Mouse (Mus musculus): ENCODE data around the gene Npepps. TPM values are rescaled to one million over a fixed set of nuclear protein-coding genes. Genes with fewer than 3 reads are reported as not detected.
"Not testable (repeated sequence)": the region's sequence is repeated elsewhere in the genome, so short reads cannot be mapped to it uniquely, and the experiment has no call there.

Gene Npepps
- total and polyA plus RNA-seq, 3 experiments, result 23.5 to 87.9 (median 53.6) TPM

DNA sequence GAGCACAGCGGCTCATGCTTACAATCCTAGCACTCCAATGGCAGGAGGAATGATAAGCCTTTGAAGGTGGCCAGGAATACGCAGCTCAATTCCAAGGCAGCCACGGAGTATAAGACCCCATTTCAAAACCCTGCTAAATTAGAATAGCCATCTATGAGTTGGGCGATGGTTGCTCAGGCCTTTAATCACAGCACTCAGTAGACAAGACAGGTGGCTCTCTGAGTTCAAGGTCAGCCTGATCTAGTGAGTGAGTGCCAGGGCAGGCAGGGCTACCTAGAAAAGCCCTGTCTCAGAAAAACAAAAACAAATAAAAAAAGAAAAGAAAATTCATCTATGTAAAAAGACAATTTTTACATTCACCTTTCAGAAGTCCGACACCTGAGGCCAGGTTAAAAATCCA is 3.3 kb downstream of the Npepps start:
- ATAC-seq (ENCODE audit: extremely low read depth, insufficient number of reproducible peaks, low FRiP score, poor library complexity, severe bottlenecking) (no peak), DNase-seq (ENCODE audit: low spot score) (no peak)
- H3K4me1 ChIP-seq (ENCODE audit: insufficient read depth, low read depth, low read length), result peaks cover 45% of the 10 kb centered on the region
- no peak overlapping the region for H3K4me3 ChIP-seq (ENCODE audit: low read depth, low read length)
- H3K36me3 ChIP-seq (replicated peaks), result peaks cover 14% of the 10 kb centered on the region
- no peaks in the 10 kb centered on the region for H3K27me3 ChIP-seq (ENCODE audit: insufficient read depth, low read length)
- no peaks in the 10 kb centered on the region for H3K9me3 ChIP-seq (replicated peaks)
- TF ChIP-seq POLR2AphosphoS5 (IDR thresholded peaks at IDR 0.05; ENCODE audit: insufficient replicate concordance, low read depth, low read length), result no peak
- TF ChIP-seq GATA2 (IDR thresholded peaks at IDR 0.05; ENCODE audit: borderline replicate concordance, low read depth, low read length), result no peak
- TF ChIP-seq CTCF (IDR thresholded peaks at IDR 0.05; ENCODE audit: low read depth, low read length), result no peak
- TF ChIP-seq GATA1 (IDR thresholded peaks at IDR 0.05; ENCODE audit: borderline replicate concordance, low read length), result no peak
- TF ChIP-seq TAL1 (conservative IDR thresholded peaks at IDR 0.05; ENCODE audit: low read depth, low read length), result no peak

DNA sequence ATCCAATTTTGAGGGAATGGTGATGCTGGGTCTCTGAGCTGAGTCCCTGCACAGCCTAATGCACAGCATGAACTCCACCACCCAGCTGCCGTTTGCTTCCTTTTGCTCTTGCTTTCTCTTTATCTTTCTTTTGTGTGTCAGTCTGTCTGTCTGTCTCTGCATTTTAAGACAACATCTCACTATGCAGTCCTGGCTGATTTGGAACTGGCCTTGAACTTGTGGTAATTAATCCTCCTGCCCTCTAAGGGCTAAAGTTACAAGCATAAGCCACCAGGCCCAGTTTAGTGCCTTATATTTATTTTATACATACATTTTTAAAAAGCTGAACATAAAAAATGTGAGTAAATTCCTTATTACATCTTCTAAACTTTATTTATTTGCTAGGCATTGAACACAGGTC is 4.4 kb downstream of the Npepps start:
- DNase-seq (ENCODE audit: low spot score) (no peak), ATAC-seq (ENCODE audit: extremely low read depth, insufficient number of reproducible peaks, low FRiP score, poor library complexity, severe bottlenecking) (no peak)
- H3K4me1 ChIP-seq (ENCODE audit: insufficient read depth, low read depth, low read length), result peaks cover 42% of the 10 kb centered on the region
- H3K4me3 ChIP-seq (ENCODE audit: low read depth, low read length), result no peak overlapping the region
- H3K9me3 ChIP-seq (replicated peaks), result no peaks in the 10 kb centered on the region
- H3K27me3 ChIP-seq (ENCODE audit: insufficient read depth, low read length), result no peaks in the 10 kb centered on the region
- peaks cover 19% of the 10 kb centered on the region for H3K36me3 ChIP-seq (replicated peaks)
- no peak for TF ChIP-seq CTCF (IDR thresholded peaks at IDR 0.05; ENCODE audit: low read depth, low read length)

DNA sequence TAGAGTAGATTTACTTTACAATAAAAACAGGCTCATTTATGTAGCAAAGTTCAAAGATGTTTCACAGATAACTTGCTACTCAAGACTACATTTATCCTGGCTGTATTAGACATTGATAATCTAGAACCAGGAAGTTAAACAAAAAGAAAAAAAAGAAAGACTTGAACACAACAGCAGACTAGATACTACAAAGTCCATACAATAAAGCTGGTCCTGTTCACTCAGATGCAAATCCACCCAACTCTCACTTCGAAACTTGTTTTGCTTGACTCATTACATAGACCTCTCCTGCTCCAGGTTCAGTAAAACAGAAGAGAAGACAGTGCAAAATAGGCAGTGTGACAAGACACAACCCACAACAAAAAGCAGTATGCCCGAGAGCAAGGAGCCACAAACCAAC is 5.1 kb downstream of the Npepps start:
- Histone ChIP-seq H3K4me1 (ENCODE audit: insufficient read depth, low read depth, low read length) (peaks cover 40% of the 10 kb centered on the region), H3K27me3 (ENCODE audit: insufficient read depth, low read length) (no peaks in the 10 kb centered on the region), H3K4me3 (ENCODE audit: low read depth, low read length) (no peak overlapping the region), H3K9me3 (replicated peaks) (no peaks in the 10 kb centered on the region), H3K36me3 (replicated peaks) (peaks cover 19% of the 10 kb centered on the region)
- ATAC-seq (ENCODE audit: extremely low read depth, insufficient number of reproducible peaks, low FRiP score, poor library complexity, severe bottlenecking) (no peak), DNase-seq (ENCODE audit: low spot score) (no peak)
- TF ChIP-seq TAL1 (conservative IDR thresholded peaks at IDR 0.05; ENCODE audit: low read depth, low read length) (no peak), GATA2 (IDR thresholded peaks at IDR 0.05; ENCODE audit: borderline replicate concordance, low read depth, low read length) (no peak), GATA1 (IDR thresholded peaks at IDR 0.05; ENCODE audit: borderline replicate concordance, low read length) (no peak), POLR2AphosphoS5 (IDR thresholded peaks at IDR 0.05; ENCODE audit: insufficient replicate concordance, low read depth, low read length) (no peak)

DNA sequence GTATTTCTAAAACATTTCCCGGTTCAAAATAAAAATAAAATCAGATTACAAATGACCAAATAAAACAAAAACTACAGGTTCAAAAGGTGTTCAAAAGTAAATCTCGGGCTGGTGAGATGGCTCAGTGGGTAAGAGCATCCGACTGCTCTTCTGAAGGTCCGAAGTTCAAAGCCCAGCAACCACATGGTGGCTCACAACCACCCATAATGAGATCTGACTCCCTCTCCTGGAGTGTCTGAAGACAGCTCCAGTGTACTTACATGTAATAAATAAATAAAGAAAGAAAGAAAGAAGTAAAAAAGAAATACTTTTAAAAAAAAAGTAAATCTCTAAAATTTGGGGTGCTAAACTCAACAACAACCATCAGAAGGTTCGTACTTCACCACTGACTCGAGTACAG is 5.5 kb downstream of the Npepps start:
- Histone ChIP-seq H3K4me1 (ENCODE audit: insufficient read depth, low read depth, low read length) (peaks cover 40% of the 10 kb centered on the region), H3K36me3 (replicated peaks) (peaks cover 19% of the 10 kb centered on the region)
- not testable (repeated sequence) for H3K27me3 ChIP-seq (ENCODE audit: insufficient read depth, low read length); DNase-seq (ENCODE audit: low spot score); H3K9me3 ChIP-seq (replicated peaks); H3K4me3 ChIP-seq (ENCODE audit: low read depth, low read length); ATAC-seq (ENCODE audit: extremely low read depth, insufficient number of reproducible peaks, low FRiP score, poor library complexity, severe bottlenecking)

DNA sequence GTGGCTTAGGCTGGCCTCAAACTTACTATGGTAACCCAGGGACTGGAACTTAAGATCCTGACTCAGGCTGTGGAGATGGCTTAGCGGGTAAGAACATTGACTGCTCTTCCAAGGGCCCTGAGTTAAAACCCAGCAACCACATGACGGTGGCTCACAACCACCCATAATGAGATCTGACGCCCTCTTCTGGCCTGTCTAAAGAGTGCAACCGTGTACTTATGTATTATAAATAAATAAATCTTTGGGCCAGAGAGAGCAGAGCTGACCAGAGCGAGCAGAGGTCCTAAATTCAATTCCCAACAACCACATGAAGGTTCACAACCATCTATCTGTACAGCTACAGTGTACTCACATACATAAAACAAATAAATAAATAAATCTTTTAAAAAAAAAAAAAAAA is 6.8 kb downstream of the Npepps start:
- Histone ChIP-seq H3K36me3 (replicated peaks) (peaks cover 19% of the 10 kb centered on the region), H3K9me3 (replicated peaks) (no peaks in the 10 kb centered on the region), H3K4me1 (ENCODE audit: insufficient read depth, low read depth, low read length) (peaks cover 30% of the 10 kb centered on the region), H3K27me3 (ENCODE audit: insufficient read depth, low read length) (no peaks in the 10 kb centered on the region), H3K4me3 (ENCODE audit: low read depth, low read length) (no peak overlapping the region)
- ATAC-seq (ENCODE audit: extremely low read depth, insufficient number of reproducible peaks, low FRiP score, poor library complexity, severe bottlenecking) (no peak), DNase-seq (ENCODE audit: low spot score) (no peak)
- no peak for TF ChIP-seq GATA2 (IDR thresholded peaks at IDR 0.05; ENCODE audit: borderline replicate concordance, low read depth, low read length)
- TF ChIP-seq POLR2AphosphoS5 (IDR thresholded peaks at IDR 0.05; ENCODE audit: insufficient replicate concordance, low read depth, low read length), result no peak
- TF ChIP-seq GATA1 (IDR thresholded peaks at IDR 0.05; ENCODE audit: borderline replicate concordance, low read length), result no peak
- no peak for TF ChIP-seq CTCF (IDR thresholded peaks at IDR 0.05; ENCODE audit: low read depth, low read length)
- no peak for TF ChIP-seq TAL1 (conservative IDR thresholded peaks at IDR 0.05; ENCODE audit: low read depth, low read length)

DNA sequence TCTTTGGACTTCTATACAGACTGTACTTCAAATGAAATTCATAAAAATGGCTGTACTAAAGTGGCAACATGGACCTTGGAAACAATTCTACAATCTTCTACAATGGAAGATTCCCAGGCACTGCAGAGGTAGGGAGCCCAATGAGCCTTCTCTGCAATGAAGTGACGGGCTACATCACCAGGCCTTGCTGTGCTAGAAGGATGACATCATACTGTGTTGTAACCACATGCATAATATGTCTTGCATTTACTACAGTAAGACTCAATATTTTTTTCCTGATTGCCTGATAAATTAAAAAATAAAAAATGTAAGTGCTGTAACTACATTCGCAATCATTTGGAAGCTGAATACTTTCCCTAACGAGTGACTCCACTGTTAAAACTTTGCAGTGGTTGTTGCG is 7.6 kb downstream of the Npepps start:
- no peak overlapping the region for H3K4me3 ChIP-seq (ENCODE audit: low read depth, low read length)
- no peaks in the 10 kb centered on the region for H3K9me3 ChIP-seq (replicated peaks)
- ATAC-seq (ENCODE audit: extremely low read depth, insufficient number of reproducible peaks, low FRiP score, poor library complexity, severe bottlenecking), result no peak
- peaks cover 15% of the 10 kb centered on the region for H3K36me3 ChIP-seq (replicated peaks)
- H3K27me3 ChIP-seq (ENCODE audit: insufficient read depth, low read length), result no peaks in the 10 kb centered on the region
- H3K4me1 ChIP-seq (ENCODE audit: insufficient read depth, low read depth, low read length), result peaks cover 22% of the 10 kb centered on the region
- DNase-seq (ENCODE audit: low spot score), result no peak
- TF ChIP-seq CTCF (IDR thresholded peaks at IDR 0.05; ENCODE audit: low read depth, low read length), result no peak
- TF ChIP-seq GATA2 (IDR thresholded peaks at IDR 0.05; ENCODE audit: borderline replicate concordance, low read depth, low read length), result no peak
- TF ChIP-seq TAL1 (conservative IDR thresholded peaks at IDR 0.05; ENCODE audit: low read depth, low read length), result no peak
- no peak for TF ChIP-seq GATA1 (IDR thresholded peaks at IDR 0.05; ENCODE audit: borderline replicate concordance, low read length)
- no peak for TF ChIP-seq POLR2AphosphoS5 (IDR thresholded peaks at IDR 0.05; ENCODE audit: insufficient replicate concordance, low read depth, low read length)

DNA sequence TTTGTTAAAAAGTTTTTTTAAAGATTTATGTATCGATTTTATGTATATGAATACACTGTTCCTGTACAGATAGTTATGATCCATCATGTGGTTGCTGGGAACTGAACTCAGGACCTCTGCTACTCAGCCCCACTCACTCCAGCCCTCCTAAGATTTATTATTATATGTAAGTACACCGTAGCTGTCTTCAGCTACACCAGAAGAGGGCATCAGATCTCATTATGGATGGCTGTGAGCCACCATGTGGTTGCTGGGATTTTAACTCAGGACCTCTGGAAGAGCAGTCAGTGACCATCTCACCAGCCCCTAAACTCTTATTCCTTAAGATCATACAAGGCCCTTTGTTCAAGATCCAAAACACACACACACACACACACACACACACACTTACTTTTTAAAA is 10.4 kb downstream of the Npepps start:
- DNase-seq (ENCODE audit: low spot score); H3K4me3 ChIP-seq (ENCODE audit: low read depth, low read length); ATAC-seq (ENCODE audit: extremely low read depth, insufficient number of reproducible peaks, low FRiP score, poor library complexity, severe bottlenecking); H3K4me1 ChIP-seq (ENCODE audit: insufficient read depth, low read depth, low read length); H3K9me3 ChIP-seq (replicated peaks); H3K27me3 ChIP-seq (ENCODE audit: insufficient read depth, low read length): not testable (repeated sequence)
- H3K36me3 ChIP-seq (replicated peaks), result peaks cover 29% of the 10 kb centered on the region

DNA sequence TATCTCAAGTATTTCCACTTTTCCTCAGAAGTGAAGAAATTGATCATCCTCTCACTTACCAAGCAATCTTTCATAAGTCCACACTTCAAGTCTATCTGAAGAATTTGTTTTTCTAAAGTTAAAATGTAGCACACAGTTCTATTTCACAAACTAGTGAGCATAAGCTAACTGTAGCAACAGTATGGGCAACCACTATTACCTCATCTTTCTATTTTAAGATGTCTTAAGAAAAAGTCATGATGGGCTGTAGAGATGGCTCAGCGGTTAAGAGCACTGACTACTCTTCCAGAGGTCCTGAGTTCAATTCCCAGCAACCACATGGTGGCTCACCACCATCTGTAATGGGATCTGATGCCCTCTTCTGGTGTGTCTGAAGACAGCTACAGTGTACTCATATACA is 13.9 kb downstream of the Npepps start:
- ATAC-seq (ENCODE audit: extremely low read depth, insufficient number of reproducible peaks, low FRiP score, poor library complexity, severe bottlenecking); H3K9me3 ChIP-seq (replicated peaks); DNase-seq (ENCODE audit: low spot score); H3K4me1 ChIP-seq (ENCODE audit: insufficient read depth, low read depth, low read length); H3K4me3 ChIP-seq (ENCODE audit: low read depth, low read length); H3K27me3 ChIP-seq (ENCODE audit: insufficient read depth, low read length): not testable (repeated sequence)
- peaks cover 46% of the 10 kb centered on the region for H3K36me3 ChIP-seq (replicated peaks)

DNA sequence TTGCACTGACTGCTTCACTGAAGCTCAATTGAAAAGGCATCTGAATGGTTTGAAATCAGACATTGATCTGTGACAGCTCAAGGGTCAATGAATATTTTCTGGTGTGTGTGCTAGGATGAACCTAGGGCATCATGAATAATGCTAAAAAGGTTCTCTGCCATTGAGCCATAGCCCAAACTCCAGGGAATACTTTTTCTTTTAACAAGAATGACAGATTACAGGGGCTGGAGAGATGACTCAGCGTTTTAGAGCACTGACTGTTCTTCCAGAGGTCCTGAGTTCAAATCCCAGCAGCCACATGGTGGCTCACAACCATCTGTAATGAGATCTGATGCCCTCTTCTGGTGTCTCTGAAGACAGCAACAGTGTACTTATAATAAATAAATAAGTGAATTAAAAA is 30.8 kb downstream of the Npepps start:
- H3K4me1 ChIP-seq (ENCODE audit: insufficient read depth, low read depth, low read length), result peaks cover 18% of the 10 kb centered on the region
- peaks cover 47% of the 10 kb centered on the region for H3K36me3 ChIP-seq (replicated peaks)
- H3K4me3 ChIP-seq (ENCODE audit: low read depth, low read length); H3K27me3 ChIP-seq (ENCODE audit: insufficient read depth, low read length); H3K9me3 ChIP-seq (replicated peaks); ATAC-seq (ENCODE audit: extremely low read depth, insufficient number of reproducible peaks, low FRiP score, poor library complexity, severe bottlenecking); DNase-seq (ENCODE audit: low spot score): not testable (repeated sequence)
